Mouse (Mus musculus): ENCODE data around the gene Hist1h1d.
A peak's percentile ranks its signal among the peaks of the same experiment; 100 is the strongest.
"Not testable (repeated sequence)": the region's sequence is repeated elsewhere in the genome, so short reads cannot be mapped to it uniquely, and the experiment has no call there.

The Hist1h1d gene

GRCm38 (mm10) chr13:23543965-23544786, 8.9 kb upstream of the Hist1h1d start, which contains the start of gene Hist1h3f:
Gene Hist1h3f, plus strand, starts transcription at chr13:23544052.
- DNase-seq (ENCODE audit: low read depth, low spot score), result peak; percentile 93

DNA sequence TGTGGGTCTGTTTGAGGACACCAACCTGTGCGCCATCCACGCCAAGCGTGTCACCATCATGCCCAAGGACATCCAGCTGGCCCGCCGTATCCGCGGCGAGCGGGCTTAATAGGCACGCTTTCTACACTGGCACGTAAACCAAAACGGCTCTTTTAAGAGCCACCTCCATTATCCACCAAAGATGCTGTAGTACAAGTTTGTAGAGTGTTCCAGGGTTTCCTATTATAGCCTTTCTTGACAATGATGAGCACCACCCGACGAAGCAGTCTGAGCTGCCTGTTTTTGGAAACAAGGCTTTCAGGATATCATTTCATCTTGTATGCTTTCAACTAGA, 8.3 kb upstream of the Hist1h1d start:
- DNase-seq (ENCODE audit: low read depth, low spot score), result not testable (repeated sequence)

DNA sequence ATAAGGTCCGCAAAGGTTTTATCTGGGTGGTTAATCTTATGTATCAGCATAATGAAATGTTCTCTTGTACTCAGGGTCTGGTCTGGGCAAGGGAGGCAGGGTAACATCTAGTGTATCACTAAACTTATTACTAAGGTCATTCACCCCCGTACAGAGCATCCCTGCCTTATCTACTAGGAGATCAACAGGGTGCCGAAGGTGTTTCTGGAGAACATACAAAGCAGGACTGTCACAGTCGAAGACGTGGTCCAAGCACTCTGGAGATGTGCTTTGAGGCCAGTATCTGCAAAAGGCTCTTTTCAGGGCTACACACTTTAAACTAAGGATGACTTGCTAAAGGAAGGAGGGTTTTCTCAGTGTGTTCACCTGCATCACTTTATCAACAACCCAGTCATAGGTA, 6.4 kb upstream of the Hist1h1d start:
- no peak for DNase-seq (ENCODE audit: low read depth, low spot score)

DNA sequence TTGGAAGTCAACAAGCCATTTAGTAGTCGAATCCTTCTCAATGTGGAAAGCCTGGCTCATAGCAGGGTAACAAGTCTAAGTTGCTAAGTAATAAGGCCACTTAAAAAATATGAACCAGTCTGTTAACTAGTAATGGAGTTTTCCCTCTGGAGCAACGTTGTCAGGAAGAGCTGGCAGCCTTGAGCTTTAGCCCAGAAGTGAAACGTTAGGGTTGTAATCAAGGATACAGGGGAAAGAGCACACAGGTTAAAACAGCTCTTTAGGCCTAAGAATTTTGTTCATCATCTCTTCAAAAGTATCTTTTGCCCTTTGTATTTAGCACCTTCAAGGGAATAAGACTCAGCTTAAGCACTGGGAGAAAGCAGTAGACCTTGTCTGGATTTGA, 2.3 kb upstream of the Hist1h1d start:
- DNase-seq (ENCODE audit: low read depth, low spot score), result no peak

GRCm38 (mm10) chr13:23551146-23551834, 1.8 kb upstream of the Hist1h1d start, which contains the start of gene Hist1h4f:
Gene Hist1h4f, minus strand, starts transcription at chr13:23551648.
- peak; percentile 95 for DNase-seq (ENCODE audit: low read depth, low spot score)

- no peak for DNase-seq (ENCODE audit: low read depth, low spot score)
Measured at GRCm38 (mm10) chr13:23551931-23552914, 839 bp upstream of the Hist1h1d start.

- no peak for DNase-seq (ENCODE audit: low read depth, low spot score)
Measured at GRCm38 (mm10) chr13:23554393-23554792, 1.3 kb downstream of the Hist1h1d start.

GRCm38 (mm10) chr13:23554925-23555838, 2.1 kb downstream of the Hist1h1d start:
- peak; percentile 89 for DNase-seq (ENCODE audit: low read depth, low spot score)

GRCm38 (mm10) chr13:23555839-23556416, 2.9 kb downstream of the Hist1h1d start:
- DNase-seq (ENCODE audit: low read depth, low spot score), result peak; percentile 83

DNA sequence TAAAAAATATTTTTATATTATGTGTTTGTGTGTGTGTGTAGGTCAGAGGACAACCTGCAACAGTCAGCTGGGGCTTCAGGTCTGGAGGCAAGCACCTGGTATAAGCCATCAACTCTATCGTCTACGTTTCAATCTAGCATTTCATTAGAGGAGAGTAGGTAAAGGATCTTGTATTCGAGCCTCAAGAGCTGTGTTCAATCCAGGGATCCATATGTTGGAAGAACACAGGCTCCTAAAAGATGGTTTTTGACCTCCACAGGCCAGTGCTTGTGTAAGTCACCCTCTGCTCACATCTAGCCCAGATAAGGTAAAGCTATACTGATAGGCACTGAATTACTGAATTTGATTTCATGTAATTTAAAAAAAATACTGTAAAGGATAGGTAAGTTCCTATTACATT, 3.8 kb downstream of the Hist1h1d start:
- no peak for DNase-seq (ENCODE audit: low read depth, low spot score)

DNA sequence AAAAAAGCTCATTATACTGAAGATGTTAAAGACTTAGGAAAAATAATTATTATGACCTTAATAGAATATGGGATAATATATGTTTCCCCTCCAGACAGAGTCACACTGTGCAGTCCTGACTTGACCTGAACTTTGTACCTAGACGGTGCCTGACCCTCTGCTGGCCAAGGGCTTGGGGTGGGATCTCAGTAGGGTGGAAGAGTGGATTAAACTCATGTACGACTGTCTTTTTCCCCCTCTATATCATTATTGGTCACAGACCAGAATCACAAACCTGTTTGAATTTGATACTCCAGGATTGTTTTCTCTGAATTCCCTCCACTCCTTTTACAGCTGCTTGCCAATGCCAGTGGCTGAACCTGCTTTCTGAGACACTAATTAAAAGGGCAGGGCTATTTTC, 7.6 kb downstream of the Hist1h1d start:
- DNase-seq (ENCODE audit: low read depth, low spot score), result not testable (repeated sequence)

GRCm38 (mm10) chr13:23561531-23561882, 8.4 kb downstream of the Hist1h1d start:
- not testable (repeated sequence) for DNase-seq (ENCODE audit: low read depth, low spot score)

DNA sequence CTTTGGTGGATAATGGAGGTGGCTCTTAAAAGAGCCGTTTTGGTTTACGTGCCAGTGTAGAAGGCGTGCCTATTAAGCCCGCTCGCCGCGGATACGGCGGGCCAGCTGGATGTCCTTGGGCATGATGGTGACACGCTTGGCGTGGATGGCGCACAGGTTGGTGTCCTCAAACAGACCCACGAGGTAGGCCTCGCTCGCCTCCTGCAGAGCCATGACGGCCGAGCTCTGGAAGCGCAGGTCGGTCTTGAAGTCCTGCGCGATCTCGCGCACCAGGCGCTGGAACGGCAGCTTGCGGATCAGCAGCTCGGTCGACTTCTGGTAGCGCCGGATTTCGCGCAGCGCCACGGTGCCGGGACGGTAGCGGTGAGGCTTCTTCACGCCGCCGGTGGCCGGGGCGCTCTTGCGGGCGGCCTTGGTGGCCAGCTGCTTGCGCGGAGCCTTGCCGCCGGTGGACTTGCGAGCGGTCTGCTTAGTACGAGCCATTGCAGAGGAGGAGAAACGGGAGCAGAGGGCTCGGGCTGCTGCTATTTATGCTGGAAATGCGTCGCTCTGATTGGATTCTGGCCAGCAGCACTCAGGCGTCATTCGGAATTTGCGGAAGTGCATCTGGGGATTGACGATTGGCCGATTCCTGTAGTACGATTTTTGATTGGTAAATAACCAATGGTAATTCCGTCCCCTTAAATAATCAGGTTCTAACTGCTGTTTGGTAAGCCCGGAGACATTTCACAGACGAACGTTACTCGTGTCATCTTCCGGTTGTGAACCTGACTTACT, 9.0 kb downstream of the Hist1h1d start, which contains the start of gene Hist1h3e:
TSS of gene Hist1h3e (minus strand) at position 487 of the 777 bp plus-strand sequence.
- peak; percentile 94 for DNase-seq (ENCODE audit: low read depth, low spot score)

DNA sequence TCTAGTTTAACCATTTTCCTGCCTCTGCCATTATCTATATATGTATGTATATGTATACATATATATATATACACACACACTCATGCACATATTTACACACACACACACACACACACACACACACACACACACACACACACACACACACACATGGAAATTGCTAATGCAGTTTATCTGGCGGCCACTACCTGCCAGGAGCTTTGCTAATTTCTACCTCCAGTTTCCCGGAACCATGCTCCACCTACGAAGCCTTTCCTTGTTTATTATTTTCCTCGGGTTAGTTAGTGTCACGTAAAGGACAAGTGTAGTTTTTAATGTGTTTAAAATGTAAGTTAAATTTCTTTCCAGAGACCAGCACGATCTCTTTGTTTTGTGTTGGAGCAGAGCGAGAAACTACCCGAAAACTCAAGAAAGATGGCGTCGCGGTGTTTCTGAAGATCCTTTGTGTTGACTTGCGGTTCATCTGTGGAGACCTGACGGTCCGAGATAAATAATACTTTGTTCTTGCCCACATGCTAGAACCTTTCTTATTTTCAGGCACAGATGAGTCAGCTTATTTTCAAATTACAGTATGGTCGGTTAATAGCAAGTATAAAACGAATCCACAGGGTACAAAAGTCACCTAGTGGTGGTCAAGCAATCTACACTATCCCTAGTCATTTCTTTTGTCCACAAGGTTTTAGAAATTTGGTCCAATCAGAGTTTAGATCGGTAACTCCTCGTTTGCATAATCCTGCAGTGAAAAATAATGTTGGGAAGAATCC, 9.8 kb downstream of the Hist1h1d start:
- DNase-seq (ENCODE audit: low read depth, low spot score), result no peak

DNA sequence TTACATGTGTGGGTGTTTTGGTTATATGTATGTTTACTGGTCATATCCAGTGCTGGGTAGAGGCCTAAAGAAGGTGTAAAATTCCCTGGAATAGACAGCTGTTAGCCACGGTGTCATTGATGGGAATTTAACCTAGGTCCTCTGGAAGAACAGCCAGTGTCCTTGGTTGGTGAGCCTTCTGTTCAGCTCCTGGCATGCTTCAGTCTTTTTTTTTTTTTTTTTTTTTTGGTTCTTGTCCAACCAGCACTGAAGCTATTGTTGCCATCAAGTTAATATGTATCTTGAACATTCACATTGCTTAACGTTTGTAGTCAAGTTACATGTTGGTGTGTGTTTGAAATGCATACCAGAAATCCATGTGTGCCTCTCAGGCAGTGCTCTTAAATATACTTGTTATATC, 11.4 kb downstream of the Hist1h1d start:
- DNase-seq (ENCODE audit: low read depth, low spot score), result no peak

GRCm38 (mm10) chr13:23570261-23571021, 17.4 kb downstream of the Hist1h1d start:
- DNase-seq (ENCODE audit: low read depth, low spot score), result peak; percentile 49

DNA sequence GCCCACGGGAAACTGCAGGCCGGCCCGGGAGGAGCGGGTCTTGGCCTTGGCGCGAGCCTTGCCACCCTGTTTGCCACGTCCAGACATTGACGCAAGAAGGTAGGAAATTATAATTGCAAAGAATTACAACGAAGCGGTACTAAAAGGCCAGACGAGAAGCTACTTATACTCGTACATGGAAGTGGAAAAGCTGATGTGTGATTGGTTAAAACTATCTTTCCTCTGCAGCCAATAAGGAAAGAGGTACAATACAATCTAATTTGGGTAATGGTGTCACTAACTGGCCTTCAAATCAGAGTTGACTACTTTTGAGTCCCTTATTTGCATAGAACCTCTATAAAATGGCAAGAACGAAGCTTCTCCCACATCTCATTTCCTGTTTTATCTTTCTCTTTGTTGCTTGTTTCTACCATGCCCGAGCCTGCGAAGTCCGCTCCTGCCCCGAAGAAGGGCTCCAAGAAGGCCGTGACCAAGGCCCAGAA, 18.0 kb downstream of the Hist1h1d start, which contains the start of the genes Hist1h2ae and Hist1h2bg:
TSS of gene Hist1h2ae (minus strand) at position 199 of the 482 bp plus-strand sequence.
TSS of gene Hist1h2bg (plus strand) at position 375 of the 482 bp plus-strand sequence.
- DNase-seq (ENCODE audit: low read depth, low spot score), result peak; percentile 93
